ENCODE assay signal across 22 mouse cellular contexts in the genomic region with DNA sequence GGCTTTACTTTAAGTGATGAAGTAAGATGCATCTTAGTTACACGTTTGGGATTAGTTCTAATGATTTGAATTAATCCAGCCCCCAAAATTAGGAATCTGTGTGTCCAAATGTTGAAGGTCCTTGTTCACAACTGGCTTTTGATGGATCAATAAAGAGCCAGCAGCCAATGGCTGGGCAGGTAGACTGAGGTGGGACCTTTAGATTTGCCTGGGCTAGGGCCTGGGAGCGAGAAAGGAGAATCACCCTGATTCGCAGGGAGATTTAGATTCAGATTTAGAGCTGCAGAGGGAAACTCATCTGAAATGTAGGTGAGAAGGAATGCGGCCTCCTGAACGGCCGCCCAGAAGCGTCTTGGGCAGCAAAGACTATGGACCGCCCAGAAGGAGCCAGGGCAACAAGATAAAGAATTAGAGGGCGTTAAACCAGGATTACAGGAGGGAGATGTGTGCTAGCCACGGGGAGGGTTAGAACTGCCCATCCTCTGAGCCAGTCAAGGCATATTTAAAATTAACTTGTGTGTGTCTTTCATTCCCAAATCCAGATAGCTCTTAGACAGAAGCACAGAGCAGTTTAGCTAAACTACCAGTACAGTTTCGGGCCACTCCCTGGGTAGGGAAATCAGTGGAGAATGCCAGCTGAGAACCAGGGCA. TPM values are rescaled to one million over a fixed set of nuclear protein-coding genes. Genes with fewer than 3 reads are reported as not detected.
DNase-seq lines count a peak whose midpoint lies in the region; ATAC-seq and TF ChIP-seq lines count a peak whose summit lies in the region.
"Had no signal": no experiment of that assay in that cellular context is flagged by ENCODE, and none has a peak within 500 bp of the region (broad histone marks: within the 10 kb centered on the region; RNA-seq: fewer than 3 reads in every experiment).

No protein-coding gene starts in this region.

- H3K4me1 ChIP-seq in stomach, embryonic 15.5 days = peaks cover 16% of the 10 kb centered on the region
- H3K4me1 ChIP-seq in stomach, postnatal 0 days (replicated peaks; ENCODE audit: control insufficient read depth, insufficient read depth) = no peaks in the 10 kb centered on the region; the same call in 1 of the 2 replicates
- peaks cover 15% of the 10 kb centered on the region for H3K4me1 ChIP-seq in kidney, embryonic 14.5 days (ENCODE audit: control insufficient read depth, insufficient read depth, low read length)
- H3K4me1 ChIP-seq in liver, embryonic 13.5 days (replicated peaks) = peaks cover 20% of the 10 kb centered on the region

- H3K9ac ChIP-seq in stomach, embryonic 15.5 days = no peak overlapping the region
- H3K9ac ChIP-seq in stomach, postnatal 0 days (ENCODE audit: low read length) = no peak overlapping the region
- no peak overlapping the region for H3K9ac ChIP-seq in kidney, embryonic 14.5 days (ENCODE audit: low read depth, low read length)
- H3K9ac ChIP-seq in liver, embryonic 13.5 days = no peak overlapping the region
- H3K9ac ChIP-seq: forebrain, embryonic 13.5 days; heart, embryonic 15.5 days; hindbrain, embryonic 15.5 days had no signal

- no peak for TF ChIP-seq EP300 in stomach, postnatal 0 days (optimal IDR thresholded peaks at IDR 0.05)

- WGBS in stomach, embryonic 15.5 days = 60% methylated on average over 11 of the region's 11 CpGs
- 62% methylated on average over 11 of the region's 11 CpGs for WGBS in stomach, postnatal 0 days
- 63% methylated on average over 11 of the region's 11 CpGs for WGBS in kidney, embryonic 14.5 days
- WGBS in liver, embryonic 13.5 days (ENCODE audit: insufficient replicate concordance) = 57% methylated on average over 11 of the region's 11 CpGs

- H3K36me3 ChIP-seq in stomach, embryonic 15.5 days = no peaks in the 10 kb centered on the region
- H3K36me3 ChIP-seq in stomach, postnatal 0 days (ENCODE audit: control insufficient read depth, insufficient read depth, low read length) = no peaks in the 10 kb centered on the region
- H3K36me3 ChIP-seq in kidney, embryonic 14.5 days (ENCODE audit: control insufficient read depth, insufficient read depth, low read length) = no peaks in the 10 kb centered on the region
- no peaks in the 10 kb centered on the region for H3K36me3 ChIP-seq in liver, embryonic 13.5 days
- H3K36me3 ChIP-seq: embryonic facial prominence, embryonic 10.5 days; heart, embryonic 15.5 days; hindbrain, embryonic 15.5 days; limb, embryonic 10.5 days had no signal

- ATAC-seq in stomach, embryonic 15.5 days (ENCODE audit: insufficient read depth, low FRiP score, low read depth) = no peak
- ATAC-seq in stomach, postnatal 0 days (ENCODE audit: low FRiP score, low TSS enrichment) = no peak
- no peak for ATAC-seq in kidney, embryonic 14.5 days (ENCODE audit: low FRiP score, low TSS enrichment)
- ATAC-seq in liver, embryonic 13.5 days (ENCODE audit: low read depth) = peak; percentile 60
- ATAC-seq in CD4-positive, CD25-positive, alpha-beta regulatory T cell, adult 4 months = no peak
- ATAC-seq: activated CD4-positive, CD25-positive, alpha-beta regulatory T cell, adult 4 months; forebrain, embryonic 13.5 days had no signal

- no peak for DNase-seq in stomach, postnatal 0 days (ENCODE audit: low spot score)
- DNase-seq in liver, embryonic 13.5 days = no peak
- no peak for DNase-seq in Muller cell, postnatal 12 days (ENCODE audit: inconsistent ontology term)
- DNase-seq in embryo, embryonic 10 days (ENCODE audit: low spot score) = no peak
- DNase-seq: cerebellum, adult 2 months; gastrocnemius, postnatal 25 days; heart, adult 2 months; heart, postnatal 4 days; layer of hippocampus, adult 9-11 months; retina, postnatal 1 day; right cerebral cortex, postnatal 4 days had no signal

- TF ChIP-seq CTCF in stomach, postnatal 0 days (IDR thresholded peaks at IDR 0.05; ENCODE audit: low read depth) = no peak

- H3K27ac ChIP-seq in stomach, embryonic 15.5 days = peak overlapping the region; percentile 35; the same call in 1 of the 2 replicates
- H3K27ac ChIP-seq in stomach, postnatal 0 days (replicated peaks) = no peak overlapping the region
- peak overlapping the region; percentile 86 for H3K27ac ChIP-seq in kidney, embryonic 14.5 days (ENCODE audit: low read depth, low read length)
- peak overlapping the region; percentile 79 for H3K27ac ChIP-seq in liver, embryonic 13.5 days
- H3K27ac ChIP-seq: embryonic facial prominence, embryonic 10.5 days; forebrain, embryonic 13.5 days; heart, adult 2 months; heart, embryonic 15.5 days; hindbrain, embryonic 15.5 days; left cerebral cortex, adult 2 months; limb, embryonic 10.5 days had no signal

- H3K27me3 ChIP-seq in stomach, embryonic 15.5 days (replicated peaks) = 0 out of 2 replicates have a peak, but pooled peaks cover 5% of the 10 kb centered on the region
- H3K27me3 ChIP-seq in stomach, postnatal 0 days (ENCODE audit: control insufficient read depth, insufficient read depth, low read length) = no peaks in the 10 kb centered on the region
- H3K27me3 ChIP-seq in kidney, embryonic 14.5 days (ENCODE audit: control insufficient read depth, insufficient read depth, low read length) = peaks cover 12% of the 10 kb centered on the region; the same call in 1 of the 2 replicates
- peaks cover 47% of the 10 kb centered on the region for H3K27me3 ChIP-seq in liver, embryonic 13.5 days

- no peak overlapping the region for H3K4me3 ChIP-seq in stomach, embryonic 15.5 days (replicated peaks)
- no peak overlapping the region for H3K4me3 ChIP-seq in stomach, postnatal 0 days (ENCODE audit: low read depth, low read length)
- no peak overlapping the region for H3K4me3 ChIP-seq in kidney, embryonic 14.5 days (ENCODE audit: low read length)
- H3K4me3 ChIP-seq in liver, embryonic 13.5 days (replicated peaks) = no peak overlapping the region
- H3K4me3 ChIP-seq: embryonic facial prominence, embryonic 10.5 days; forebrain, embryonic 13.5 days; heart, adult 2 months; heart, embryonic 15.5 days; hindbrain, embryonic 15.5 days; left cerebral cortex, adult 2 months; limb, embryonic 10.5 days had no signal

- no peaks in the 10 kb centered on the region for H3K9me3 ChIP-seq in stomach, embryonic 15.5 days
- no peaks in the 10 kb centered on the region for H3K9me3 ChIP-seq in stomach, postnatal 0 days (ENCODE audit: control insufficient read depth, low read length)
- H3K9me3 ChIP-seq in kidney, embryonic 14.5 days (ENCODE audit: control insufficient read depth, low read length) = no peaks in the 10 kb centered on the region; the same call in 1 of the 2 replicates
- no peaks in the 10 kb centered on the region for H3K9me3 ChIP-seq in liver, embryonic 13.5 days (replicated peaks)
- H3K9me3 ChIP-seq: embryonic facial prominence, embryonic 10.5 days; forebrain, embryonic 13.5 days; heart, embryonic 15.5 days; hindbrain, embryonic 15.5 days; limb, embryonic 10.5 days had no signal

- H3K4me2 ChIP-seq in stomach, embryonic 15.5 days = no peak overlapping the region
- H3K4me2 ChIP-seq in stomach, postnatal 0 days (replicated peaks; ENCODE audit: low read depth) = no peak overlapping the region
- no peak overlapping the region for H3K4me2 ChIP-seq in kidney, embryonic 14.5 days (replicated peaks; ENCODE audit: low read depth, low read length)
- peak overlapping the region; percentile 12; the same call in 1 of the 2 replicates for H3K4me2 ChIP-seq in liver, embryonic 13.5 days
- H3K4me2 ChIP-seq: forebrain, embryonic 13.5 days; heart, embryonic 15.5 days; hindbrain, embryonic 15.5 days; midbrain, embryonic 11.5 days had no signal

RNA-seq across cellular contexts. Expression of a gene that starts 5.2 kb away (rescaled TPM):
- 2.4 and 3.0 TPM in 2 replicates for polyA plus RNA-seq in stomach, embryonic 15.5 days (2015; fragmentation: Nextera tagmentation; extraction: Ambion mirVana)
- polyA plus RNA-seq in stomach, postnatal 0 days (2015; fragmentation: Nextera tagmentation; extraction: Ambion mirVana) = 1.4 and 1.9 TPM in 2 replicates
- polyA plus RNA-seq in kidney, embryonic 14.5 days (2014; fragmentation: Nextera tagmentation; extraction: Ambion mirVana) = 10.7 and 11.8 TPM in 2 replicates
- 0.38 and 0.50 TPM in 2 replicates for polyA plus RNA-seq in liver, embryonic 13.5 days (2015; fragmentation: Nextera tagmentation; extraction: Ambion mirVana)
- not detected for polyA plus RNA-seq in CD4-positive, CD25-positive, alpha-beta regulatory T cell, adult 4 months (2017; shearing (Covaris generic))

RNA-seq across cellular contexts. Expression of a gene that starts 21.2 kb away (rescaled TPM):
- 172 and 175 TPM in 2 replicates for polyA plus RNA-seq in stomach, embryonic 15.5 days (2015; fragmentation: Nextera tagmentation; extraction: Ambion mirVana)
- polyA plus RNA-seq in stomach, postnatal 0 days (2015; fragmentation: Nextera tagmentation; extraction: Ambion mirVana) = 38.0 and 41.2 TPM in 2 replicates
- 206 and 236 TPM in 2 replicates for polyA plus RNA-seq in kidney, embryonic 14.5 days (2014; fragmentation: Nextera tagmentation; extraction: Ambion mirVana)
- 586 and 708 TPM in 2 replicates for polyA plus RNA-seq in liver, embryonic 13.5 days (2015; fragmentation: Nextera tagmentation; extraction: Ambion mirVana)
- polyA plus RNA-seq in CD4-positive, CD25-positive, alpha-beta regulatory T cell, adult 4 months (2017; shearing (Covaris generic)) = 10 to 100 TPM; 49.7 to 81.3 TPM

RNA-seq across cellular contexts. Expression of a gene that starts 35.7 kb away (rescaled TPM):
- 11.2 and 12.0 TPM in 2 replicates for polyA plus RNA-seq in stomach, embryonic 15.5 days (2015; fragmentation: Nextera tagmentation; extraction: Ambion mirVana)
- 9.8 and 11.3 TPM in 2 replicates for polyA plus RNA-seq in stomach, postnatal 0 days (2015; fragmentation: Nextera tagmentation; extraction: Ambion mirVana)
- polyA plus RNA-seq in kidney, embryonic 14.5 days (2014; fragmentation: Nextera tagmentation; extraction: Ambion mirVana) = 6.2 and 11.9 TPM in 2 replicates
- polyA plus RNA-seq in liver, embryonic 13.5 days (2015; fragmentation: Nextera tagmentation; extraction: Ambion mirVana) = 7.0 and 9.2 TPM in 2 replicates
- polyA plus RNA-seq in CD4-positive, CD25-positive, alpha-beta regulatory T cell, adult 4 months (2017; shearing (Covaris generic)) = 1 to 10 TPM; 2.2 to 3.1 TPM
